Mouse (Mus musculus) liver, embryonic 14.5 days (tissue): ENCODE results near the gene Hoxa3.

Experiments used
- CTCF ChIP-seq: IDR thresholded peaks from 2 replicates; pipeline ENCODE4 v1.5.1; 2016; ENCODE audit warnings: antibody characterized with exemption, low read depth, control low read depth
- EP300 ChIP-seq: IDR thresholded peaks from 2 replicates; pipeline ENCODE4 v1.6.1; 2016; ENCODE audit warnings: antibody characterized with exemption, low read depth

- TF ChIP-seq CTCF (no peak), EP300 (no peak)
These were observed 46.6 kb downstream of the Hoxa3 start for GRCm38 (mm10) chr6:52166431-52167077.
